ENCODE assay signal across 7 mouse cellular contexts in the genomic region with DNA sequence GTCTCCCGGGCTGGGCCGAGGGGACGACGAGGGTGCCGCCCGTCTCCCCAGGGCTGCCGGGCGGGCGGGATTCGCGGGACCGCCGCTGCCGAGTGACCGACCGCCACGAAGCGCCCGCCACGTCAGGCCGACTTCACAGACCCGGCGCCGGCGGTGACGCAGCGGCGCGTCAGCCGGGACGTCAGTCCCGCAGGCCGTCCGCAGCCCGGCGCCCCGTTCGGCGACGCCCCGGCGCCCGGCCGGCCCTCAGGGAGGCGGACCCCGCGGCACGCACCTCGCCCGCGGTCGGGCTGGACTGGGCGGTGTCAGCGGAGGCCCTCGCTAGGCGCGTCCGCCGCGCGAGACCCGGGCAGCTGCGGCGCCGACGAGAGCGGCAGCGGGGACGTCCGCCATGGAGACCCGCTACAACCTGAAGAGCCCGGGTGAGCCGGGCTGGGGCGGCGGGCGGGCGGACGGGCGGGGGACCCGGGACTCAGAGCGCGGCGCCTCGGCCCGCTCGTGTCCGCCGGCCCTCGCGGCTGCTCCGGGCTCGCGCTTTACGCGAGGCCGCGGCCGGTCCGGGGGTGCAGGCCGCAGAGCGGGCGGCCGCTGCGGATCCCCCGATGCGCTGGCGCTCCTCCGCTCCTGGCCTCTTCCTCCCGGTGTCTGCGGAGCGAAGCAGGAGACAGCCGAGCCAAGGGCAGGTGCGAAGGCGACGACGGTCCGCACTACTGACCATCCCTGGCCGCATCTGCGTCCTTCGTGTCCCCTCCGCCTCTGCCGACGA. TPM values are rescaled to one million over a fixed set of nuclear protein-coding genes. Genes with fewer than 3 reads are reported as not detected.
DNase-seq lines count a peak whose midpoint lies in the region; ATAC-seq and TF ChIP-seq lines count a peak whose summit lies in the region.

A gene (plus strand): TSS at position 222 of the 766 bp plus-strand sequence.

- peak; percentile 89 for DNase-seq in adrenal gland, adult 8-10 months
- DNase-seq in embryo, embryonic 9.5 days (ENCODE audit: extremely low spot score) = peak; percentile 88
- no peak for DNase-seq in gonadal fat pad, adult 2 months (ENCODE audit: low read depth)
- DNase-seq in left cerebral cortex, postnatal 4 days = peak; percentile 81

- H3K4me2 ChIP-seq in intestine, postnatal 0 days (replicated peaks; ENCODE audit: low read depth) = peak within 1 kb of the TSS; percentile 83
- H3K4me2 ChIP-seq in midbrain, embryonic 12.5 days (replicated peaks) = peak within 1 kb of the TSS; percentile 64

- 0 out of 2 replicates have a peak, but pooled peaks cover 9% of the 10 kb centered on the region for H3K36me3 ChIP-seq in intestine, postnatal 0 days (ENCODE audit: control insufficient read depth, insufficient read depth)
- H3K36me3 ChIP-seq in midbrain, embryonic 12.5 days = peaks cover 15% of the 10 kb centered on the region; the same call in 1 of the 2 replicates
- peaks cover 5% of the 10 kb centered on the region for H3K36me3 ChIP-seq in small intestine, adult 2 months (ENCODE audit: control insufficient read depth, insufficient read depth, low read length)

- H3K4me1 ChIP-seq in intestine, postnatal 0 days (replicated peaks; ENCODE audit: control insufficient read depth, insufficient read depth, low read length) = 0 out of 2 replicates have a peak, but pooled peaks cover 4% of the 10 kb centered on the region
- peaks cover 23% of the 10 kb centered on the region for H3K4me1 ChIP-seq in midbrain, embryonic 12.5 days
- peaks cover 4% of the 10 kb centered on the region for H3K4me1 ChIP-seq in small intestine, adult 2 months (ENCODE audit: control insufficient read depth, insufficient read depth, insufficient read length, low read length)

- peak within 1 kb of the TSS; percentile 99 for H3K27ac ChIP-seq in intestine, postnatal 0 days (ENCODE audit: low read depth, low read length)
- peak within 1 kb of the TSS; percentile 92 for H3K27ac ChIP-seq in midbrain, embryonic 12.5 days (replicated peaks)
- peak within 1 kb of the TSS; percentile 86 for H3K27ac ChIP-seq in small intestine, adult 2 months (ENCODE audit: insufficient read depth, low read depth, low read length)

- no peaks in the 10 kb centered on the region for H3K9me3 ChIP-seq in intestine, postnatal 0 days (ENCODE audit: control insufficient read depth)
- 0 out of 2 replicates have a peak, but pooled peaks cover 5% of the 10 kb centered on the region for H3K9me3 ChIP-seq in midbrain, embryonic 12.5 days

- intact Hi-C loops in left cerebral cortex, postnatal 4 days (cut with DNase I) = no loop called here

- peak within 1 kb of the TSS; percentile 84 for H3K4me3 ChIP-seq in intestine, postnatal 0 days (ENCODE audit: low read depth, low read length)
- peak within 1 kb of the TSS; percentile 56 for H3K4me3 ChIP-seq in midbrain, embryonic 12.5 days
- peak within 1 kb of the TSS; percentile 86 for H3K4me3 ChIP-seq in small intestine, adult 2 months (ENCODE audit: low read depth, low read length)

- TF ChIP-seq POLR2A in small intestine, adult 2 months (IDR thresholded peaks at IDR 0.05; ENCODE audit: low read depth, low read length) = peak; percentile 71

- ATAC-seq in intestine, postnatal 0 days = peak; percentile 100
- ATAC-seq in midbrain, embryonic 12.5 days (ENCODE audit: low FRiP score, low read depth) = peak; percentile 98

- WGBS in intestine, postnatal 0 days = under 1% methylated on average over 120 of the region's 123 CpGs
- 0% methylated on average over 97 of the region's 123 CpGs for WGBS in midbrain, embryonic 12.5 days
- WGBS in small intestine, adult 2 months = under 1% methylated on average over 122 of the region's 123 CpGs

- TF ChIP-seq CTCF in intestine, postnatal 0 days (IDR thresholded peaks at IDR 0.05; ENCODE audit: low read depth) = no peak
- no peak for TF ChIP-seq CTCF in small intestine, adult 2 months (IDR thresholded peaks at IDR 0.05; ENCODE audit: extremely low read depth, insufficient read length, insufficient replicate concordance, low read depth, low read length)

- H3K27me3 ChIP-seq in intestine, postnatal 0 days (replicated peaks; ENCODE audit: control insufficient read depth, insufficient read depth, low read length) = no peaks in the 10 kb centered on the region
- H3K27me3 ChIP-seq in midbrain, embryonic 12.5 days = no peaks in the 10 kb centered on the region
- no peaks in the 10 kb centered on the region for H3K27me3 ChIP-seq in small intestine, adult 2 months (ENCODE audit: control insufficient read depth, insufficient read depth, low read length)

- peak within 1 kb of the TSS; percentile 95 for H3K9ac ChIP-seq in intestine, postnatal 0 days (ENCODE audit: low read depth, low read length)
- peak within 1 kb of the TSS; percentile 80 for H3K9ac ChIP-seq in midbrain, embryonic 12.5 days (replicated peaks)

RNA-seq across cellular contexts. Expression of the gene that starts here (rescaled TPM):
- total RNA-seq in adrenal gland, adult 8-10 months (2022) = 10 to 100 TPM; 45.2 to 68.6 (median 63.7) TPM
- polyA plus RNA-seq in gonadal fat pad, adult 2 months (2012; rRNA removed) = 29.5 and 31.6 TPM in 2 replicates
- 33.3 and 36.8 TPM in 2 replicates for polyA plus RNA-seq in intestine, postnatal 0 days (2015; fragmentation: Nextera tagmentation; extraction: Ambion mirVana)
- total RNA-seq in left cerebral cortex, postnatal 4 days (2021) = 100 to 1,000 TPM; 108 to 110 TPM
- 51.7 and 55.1 TPM in 2 replicates for polyA plus RNA-seq in midbrain, embryonic 12.5 days (2016; fragmentation: Nextera tagmentation; extraction: Ambion mirVana)
- polyA plus RNA-seq in small intestine, adult 2 months (2012; rRNA removed) = 8.8 and 18.5 TPM in 2 replicates
